Mouse (Mus musculus) lung, embryonic 14.5 days (tissue): ENCODE measurements at regions not wholly inside any gene's neighbourhood (a gene's known extent, or its start where the extent isn't known, plus 50 kb on each side); places are given as distances from the start of the nearest gene placed in this dataset. TPM values are rescaled to one million over a fixed set of nuclear protein-coding genes. Genes with fewer than 3 reads are reported as not detected.

ENCODE experiments used
- ATAC-seq: fragments of 200-750 bp; cut with Nextera tagmentation; 2 replicates; pipeline ENCODE4 v1.8.0; 2017; ENCODE audit warnings: mild to moderate bottlenecking, moderate TSS enrichment, moderate library complexity; ENCODE audit not compliant: insufficient read depth
- DNase-seq: peaks from one replicate; pipeline ENCODE4 v3.0.0-alpha.2; 2015
- H3K27ac ChIP-seq: fragments of 300-500 bp; sonication (generic); 2 replicates; pipeline ENCODE4 v1.5.1; 2014; ENCODE audit warnings: low read depth, mild to moderate bottlenecking, moderate library complexity
- H3K27me3 ChIP-seq: fragments of 300-500 bp; sonication (generic); 2 replicates; pipeline ENCODE4 v1.6.1; 2014; ENCODE audit warnings: low read length, control low read depth; ENCODE audit not compliant: insufficient read depth
- H3K36me3 ChIP-seq: fragments of 300-500 bp; sonication (generic); 2 replicates; pipeline ENCODE4 v1.6.1; 2014; ENCODE audit warnings: control low read depth; ENCODE audit not compliant: insufficient read depth
- H3K4me1 ChIP-seq: fragments of 300-500 bp; sonication (generic); 2 replicates; pipeline ENCODE4 v1.6.1; 2014; ENCODE audit warnings: antibody characterized with exemption, control low read depth; ENCODE audit not compliant: insufficient read depth
- H3K4me2 ChIP-seq: fragments of 300-500 bp; sonication (generic); 2 replicates; pipeline ENCODE4 v1.6.1; 2014; ENCODE audit warnings: mild to moderate bottlenecking
- H3K4me3 ChIP-seq: fragments of 300-500 bp; sonication (generic); 2 replicates; pipeline ENCODE4 v1.5.1; 2014; ENCODE audit warnings: low read depth, low read length
- H3K9ac ChIP-seq: fragments of 300-500 bp; sonication (generic); 2 replicates; pipeline ENCODE4 v1.6.1; 2014
- H3K9me3 ChIP-seq: fragments of 300-500 bp; sonication (generic); 2 replicates; pipeline ENCODE4 v1.6.1; 2016; ENCODE audit warnings: low read depth, low read length, control low read depth
- CTCF ChIP-seq: IDR thresholded peaks from 2 replicates; pipeline ENCODE4 v1.5.1; 2016; ENCODE audit warnings: antibody characterized with exemption, low read depth
- WGBS: fragments of 180-500 bp; shearing (Covaris S2); extraction: QIAGEN DNeasy Blood & Tissue Kit; methylation state at CpG from one replicate; pipeline ENCODE4 v1.1.7; 2014; 5-methylcytosine and 5-hydroxymethylcytosine counted together
- microRNA-seq: library from miRNA; unstranded; fragments of <30 nt; microRNA quantifications from one replicate; pipeline ENCODE4, GENCODE M21; 2016; ENCODE audit warnings: borderline number of aligned reads

GRCm38 (mm10) chr11:64916783-64917182 lies 62.1 kb upstream of the Elac2 start:
- DNase-seq (peak; percentile 61), ATAC-seq (no peak)
- no peaks in the 10 kb centered on the region for H3K4me1 ChIP-seq
- no peaks in the 10 kb centered on the region for H3K27me3 ChIP-seq
- H3K4me2 ChIP-seq, result no peak overlapping the region
- H3K9me3 ChIP-seq, result no peaks in the 10 kb centered on the region
- WGBS, result 19% methylated on average over 8 of the region's 8 CpGs
- no peak for TF ChIP-seq CTCF
- H3K27ac ChIP-seq, result no peak overlapping the region
- no peak overlapping the region for H3K4me3 ChIP-seq
- H3K36me3 ChIP-seq, result no peaks in the 10 kb centered on the region
- H3K9ac ChIP-seq, result no peak overlapping the region

- H3K4me3 ChIP-seq, result no peak overlapping the region
- 64% methylated on average over 4 of the region's 4 CpGs for WGBS
- H3K9ac ChIP-seq, result no peak overlapping the region
- no peak overlapping the region for H3K27ac ChIP-seq
- DNase-seq, result no peak
- H3K36me3 ChIP-seq, result no peaks in the 10 kb centered on the region
- no peak overlapping the region for H3K4me2 ChIP-seq
- no peaks in the 10 kb centered on the region for H3K27me3 ChIP-seq
- H3K4me1 ChIP-seq, result no peaks in the 10 kb centered on the region
- no peaks in the 10 kb centered on the region for H3K9me3 ChIP-seq
- no peak for TF ChIP-seq CTCF
- ATAC-seq, result no peak
Observed at GRCm38 (mm10) chr11:64917301-64917700, 61.5 kb upstream of the Elac2 start.

- no peak for ATAC-seq
- Histone ChIP-seq H3K4me3 (no peak overlapping the region), H3K27me3 (no peaks in the 10 kb centered on the region), H3K4me1 (no peaks in the 10 kb centered on the region), H3K9ac (no peak overlapping the region), H3K27ac (no peak overlapping the region), H3K4me2 (no peak overlapping the region), H3K9me3 (no peaks in the 10 kb centered on the region), H3K36me3 (no peaks in the 10 kb centered on the region)
- no peak for DNase-seq
- no peak for TF ChIP-seq CTCF
- WGBS, result 72% methylated on average over 2 of the region's 2 CpGs
Observed at GRCm38 (mm10) chr11:64924989-64925388, 53.8 kb upstream of the Elac2 start.

- no peak overlapping the region for H3K27ac ChIP-seq
- no peaks in the 10 kb centered on the region for H3K27me3 ChIP-seq
- DNase-seq (peak; percentile 71), ATAC-seq (no peak)
- no peaks in the 10 kb centered on the region for H3K36me3 ChIP-seq
- 0 out of 2 replicates have a peak, but pooled peaks cover 3% of the 10 kb centered on the region for H3K4me1 ChIP-seq
- H3K9me3 ChIP-seq, result no peaks in the 10 kb centered on the region
- no peak overlapping the region for H3K9ac ChIP-seq
- 21% methylated on average over 1 of the region's 1 CpGs for WGBS
- no peak overlapping the region for H3K4me2 ChIP-seq
- no peak for TF ChIP-seq CTCF
- no peak overlapping the region for H3K4me3 ChIP-seq
Observed at GRCm38 (mm10) chr11:64925970-64926369, 52.9 kb upstream of the Elac2 start.

Small RNA genes in the stretch of these regions (microRNA-seq; reads per million reads assigned to microRNA genes)
- gene Gm24275, result not detected
